Mouse (Mus musculus) neural tube, embryonic 13.5 days (tissue): ENCODE data around the gene Frmpd1. TPM values are rescaled to one million over a fixed set of nuclear protein-coding genes. Genes with fewer than 3 reads are reported as not detected.

ENCODE experiments used
- ATAC-seq: fragments of 200-750 bp; cut with Nextera tagmentation; 2 replicates; pipeline ENCODE4 v1.8.0; 2017; ENCODE audit warnings: low read depth, mild to moderate bottlenecking, moderate TSS enrichment, moderate library complexity
- H3K27ac ChIP-seq: fragments of 300-500 bp; sonication (generic); replicated peaks from 2 replicates; pipeline ENCODE4 v1.5.1; 2015; ENCODE audit warnings: moderate library complexity, mild to moderate bottlenecking, inconsistent platforms
- H3K27me3 ChIP-seq: fragments of 300-500 bp; sonication (generic); 2 replicates; pipeline ENCODE4 v1.6.1; 2015; ENCODE audit warnings: mild to moderate bottlenecking, inconsistent platforms
- H3K36me3 ChIP-seq: fragments of 300-500 bp; sonication (generic); 2 replicates; pipeline ENCODE4 v1.6.1; 2015; ENCODE audit warnings: mild to moderate bottlenecking, inconsistent platforms
- H3K4me1 ChIP-seq: fragments of 300-500 bp; sonication (generic); replicated peaks from 2 replicates; pipeline ENCODE4 v1.6.1; 2015; ENCODE audit warnings: inconsistent platforms
- H3K4me2 ChIP-seq: fragments of 300-500 bp; sonication (generic); 2 replicates; pipeline ENCODE4 v1.6.1; 2015; ENCODE audit warnings: inconsistent platforms, mild to moderate bottlenecking, moderate library complexity
- H3K4me3 ChIP-seq: fragments of 300-500 bp; sonication (generic); 2 replicates; pipeline ENCODE4 v1.5.1; 2015; ENCODE audit warnings: mild to moderate bottlenecking, inconsistent platforms
- H3K9ac ChIP-seq: fragments of 300-500 bp; sonication (generic); 2 replicates; pipeline ENCODE4 v1.6.1; 2015; ENCODE audit warnings: moderate library complexity, mild to moderate bottlenecking, inconsistent platforms
- H3K9me3 ChIP-seq: fragments of 300-500 bp; sonication (generic); 2 replicates; pipeline ENCODE4 v1.6.1; 2016; ENCODE audit warnings: inconsistent platforms
- WGBS: fragments of 180-500 bp; shearing (Covaris S2); methylation state at CpG from one replicate; pipeline ENCODE4 v1.1.7; 2015; 5-methylcytosine and 5-hydroxymethylcytosine counted together
- polyA plus RNA-seq: library from polyadenylated mRNA; unstranded; fragments of >200 nt; fragmentation: Nextera tagmentation; extraction: Ambion mirVana; gene quantifications from 2 replicates; pipeline ENCODE4 v1.2.1, GENCODE M21; 2015

Gene Frmpd1
- 2.9 and 3.0 TPM in 2 replicates for polyA plus RNA-seq

- peak within 1 kb of the TSS; percentile 76 for H3K9ac ChIP-seq
- H3K36me3 ChIP-seq, result no peaks in the 10 kb centered on the region
- H3K4me3 ChIP-seq, result peak within 1 kb of the TSS; percentile 68
- no peak within 1 kb of the TSS for H3K27ac ChIP-seq
- peak within 1 kb of the TSS; percentile 97 for H3K4me2 ChIP-seq
- peaks cover 41% of the 10 kb centered on the region for H3K27me3 ChIP-seq
- H3K4me1 ChIP-seq, result peaks cover 19% of the 10 kb centered on the region
- no peaks in the 10 kb centered on the region for H3K9me3 ChIP-seq
- under 1% methylated on average over 75 of the region's 85 CpGs for WGBS
- peak; percentile 83 for ATAC-seq
These were observed at the start of gene Frmpd1 for GRCm38 (mm10) chr4:45184521-45185330. TSS of gene Frmpd1 (plus strand) at chr4:45184875.

GRCm38 (mm10) chr4:45137636-45138035 is 47.0 kb upstream of the Frmpd1 start:
- Histone ChIP-seq H3K4me1 (0 out of 2 replicates have a peak, but pooled peaks cover 10% of the 10 kb centered on the region), H3K4me3 (no peak overlapping the region), H3K4me2 (no peak overlapping the region), H3K27ac (no peak overlapping the region), H3K27me3 (no peaks in the 10 kb centered on the region), H3K9ac (no peak overlapping the region), H3K9me3 (no peaks in the 10 kb centered on the region), H3K36me3 (no peaks in the 10 kb centered on the region)
- 58% methylated on average over 4 of the region's 4 CpGs for WGBS
- ATAC-seq, result no peak

- H3K27ac ChIP-seq, result no peak overlapping the region
- no peak overlapping the region for H3K9ac ChIP-seq
- H3K4me2 ChIP-seq, result no peak overlapping the region
- peaks cover 23% of the 10 kb centered on the region; the same call in 1 of the 2 replicates for H3K4me1 ChIP-seq
- no peaks in the 10 kb centered on the region for H3K9me3 ChIP-seq
- H3K4me3 ChIP-seq, result no peak overlapping the region
- no peaks in the 10 kb centered on the region for H3K36me3 ChIP-seq
- ATAC-seq, result no peak
- WGBS, result 79% methylated on average over 5 of the region's 5 CpGs
- no peaks in the 10 kb centered on the region for H3K27me3 ChIP-seq
These were observed 42.8 kb upstream of the Frmpd1 start for GRCm38 (mm10) chr4:45141835-45142234.

- Histone ChIP-seq H3K9ac (no peak overlapping the region), H3K4me1 (peaks cover 23% of the 10 kb centered on the region; the same call in 1 of the 2 replicates), H3K27ac (no peak overlapping the region), H3K4me2 (no peak overlapping the region), H3K27me3 (no peaks in the 10 kb centered on the region), H3K36me3 (no peaks in the 10 kb centered on the region), H3K9me3 (no peaks in the 10 kb centered on the region), H3K4me3 (no peak overlapping the region)
- no peak for ATAC-seq
- 48% methylated on average over 11 of the region's 11 CpGs for WGBS
These were observed 42.3 kb upstream of the Frmpd1 start for GRCm38 (mm10) chr4:45142411-45142810.

- WGBS, result 71% methylated on average over 8 of the region's 8 CpGs
- Histone ChIP-seq H3K4me1 (peaks cover 23% of the 10 kb centered on the region; the same call in 1 of the 2 replicates), H3K4me2 (no peak overlapping the region), H3K27me3 (no peaks in the 10 kb centered on the region), H3K9ac (no peak overlapping the region), H3K36me3 (no peaks in the 10 kb centered on the region), H3K4me3 (no peak overlapping the region), H3K27ac (peak overlapping the region; percentile 46), H3K9me3 (no peaks in the 10 kb centered on the region)
- ATAC-seq, result no peak
These were observed 41.7 kb upstream of the Frmpd1 start for GRCm38 (mm10) chr4:45143005-45143404.

- 83% methylated on average over 3 of the region's 3 CpGs for WGBS
- no peaks in the 10 kb centered on the region for H3K27me3 ChIP-seq
These were observed 28.2 kb upstream of the Frmpd1 start for GRCm38 (mm10) chr4:45156433-45156832.

GRCm38 (mm10) chr4:45158608-45159007 is 26.1 kb upstream of the Frmpd1 start:
- Histone ChIP-seq H3K4me2 (no peak overlapping the region), H3K36me3 (no peaks in the 10 kb centered on the region), H3K9ac (no peak overlapping the region), H3K4me1 (no peaks in the 10 kb centered on the region), H3K27ac (no peak overlapping the region), H3K27me3 (no peaks in the 10 kb centered on the region), H3K4me3 (no peak overlapping the region), H3K9me3 (no peaks in the 10 kb centered on the region)
- ATAC-seq, result no peak
- WGBS, result 81% methylated on average over 9 of the region's 9 CpGs

More at GRCm38 (mm10) chr4:45156433-45156832, 28.2 kb upstream of the Frmpd1 start:
- Histone ChIP-seq H3K36me3 (no peaks in the 10 kb centered on the region), H3K4me2 (no peak overlapping the region), H3K9me3 (no peaks in the 10 kb centered on the region), H3K27ac (no peak overlapping the region), H3K4me3 (no peak overlapping the region), H3K4me1 (no peaks in the 10 kb centered on the region), H3K9ac (no peak overlapping the region)
- no peak for ATAC-seq

GRCm38 (mm10) chr4:45160773-45161172 is 23.9 kb upstream of the Frmpd1 start:
- Histone ChIP-seq H3K4me1 (no peaks in the 10 kb centered on the region), H3K27me3 (no peaks in the 10 kb centered on the region), H3K9me3 (no peaks in the 10 kb centered on the region), H3K27ac (no peak overlapping the region), H3K9ac (no peak overlapping the region), H3K4me2 (no peak overlapping the region), H3K4me3 (no peak overlapping the region), H3K36me3 (no peaks in the 10 kb centered on the region)
- WGBS, result 83% methylated on average over 6 of the region's 6 CpGs
- ATAC-seq, result no peak

GRCm38 (mm10) chr4:45163711-45164110 is 21.0 kb upstream of the Frmpd1 start:
- no peaks in the 10 kb centered on the region for H3K27me3 ChIP-seq
- no peaks in the 10 kb centered on the region for H3K36me3 ChIP-seq
- 30% methylated on average over 1 of the region's 1 CpGs for WGBS
- no peak overlapping the region for H3K4me2 ChIP-seq
- H3K4me3 ChIP-seq, result no peak overlapping the region
- H3K27ac ChIP-seq, result no peak overlapping the region
- no peak for ATAC-seq
- no peak overlapping the region for H3K9ac ChIP-seq
- H3K4me1 ChIP-seq, result no peaks in the 10 kb centered on the region
- H3K9me3 ChIP-seq, result no peaks in the 10 kb centered on the region

- no peak overlapping the region for H3K27ac ChIP-seq
- H3K4me1 ChIP-seq, result no peaks in the 10 kb centered on the region
- no peaks in the 10 kb centered on the region for H3K36me3 ChIP-seq
- H3K9ac ChIP-seq, result no peak overlapping the region
- H3K27me3 ChIP-seq, result no peaks in the 10 kb centered on the region
- H3K9me3 ChIP-seq, result no peaks in the 10 kb centered on the region
- no peak overlapping the region for H3K4me2 ChIP-seq
- H3K4me3 ChIP-seq, result no peak overlapping the region
- WGBS, result 81% methylated on average over 1 of the region's 1 CpGs
- ATAC-seq, result no peak
These were observed 19.2 kb upstream of the Frmpd1 start for GRCm38 (mm10) chr4:45165477-45165876.

GRCm38 (mm10) chr4:45165955-45166354 is 18.7 kb upstream of the Frmpd1 start:
- no peak overlapping the region for H3K4me3 ChIP-seq
- no peaks in the 10 kb centered on the region for H3K27me3 ChIP-seq
- no peak for ATAC-seq
- H3K36me3 ChIP-seq, result no peaks in the 10 kb centered on the region
- H3K27ac ChIP-seq, result no peak overlapping the region
- H3K4me2 ChIP-seq, result no peak overlapping the region
- no peaks in the 10 kb centered on the region for H3K4me1 ChIP-seq
- no peaks in the 10 kb centered on the region for H3K9me3 ChIP-seq
- WGBS, result 82% methylated on average over 3 of the region's 3 CpGs
- H3K9ac ChIP-seq, result no peak overlapping the region

- no peak for ATAC-seq
- 74% methylated on average over 9 of the region's 9 CpGs for WGBS
These were observed 13.3 kb upstream of the Frmpd1 start for GRCm38 (mm10) chr4:45171340-45171739.

More at GRCm38 (mm10) chr4:45171340-45171739, 13.3 kb upstream of the Frmpd1 start:
- H3K27ac ChIP-seq, result no peak overlapping the region
- 0 out of 2 replicates have a peak, but pooled peaks cover 2% of the 10 kb centered on the region for H3K9me3 ChIP-seq
- H3K27me3 ChIP-seq, result no peaks in the 10 kb centered on the region
- H3K9ac ChIP-seq, result no peak overlapping the region
- no peak overlapping the region for H3K4me3 ChIP-seq
- H3K4me1 ChIP-seq, result no peaks in the 10 kb centered on the region
- H3K36me3 ChIP-seq, result no peaks in the 10 kb centered on the region
- no peak overlapping the region for H3K4me2 ChIP-seq
